Mouse (Mus musculus) thymus, adult 18-20 months (tissue): ENCODE measurements around the gene Tmem88.
A peak's percentile ranks its signal among the peaks of the same experiment; 100 is the strongest.

ENCODE experiments used
- DNase-seq, 2 experiments: peaks; one replicate each; pipeline ENCODE4 v3.0.0; 2022; ENCODE audit warnings: mixed read lengths in 2 of 2

Tmem88 gene

DNA sequence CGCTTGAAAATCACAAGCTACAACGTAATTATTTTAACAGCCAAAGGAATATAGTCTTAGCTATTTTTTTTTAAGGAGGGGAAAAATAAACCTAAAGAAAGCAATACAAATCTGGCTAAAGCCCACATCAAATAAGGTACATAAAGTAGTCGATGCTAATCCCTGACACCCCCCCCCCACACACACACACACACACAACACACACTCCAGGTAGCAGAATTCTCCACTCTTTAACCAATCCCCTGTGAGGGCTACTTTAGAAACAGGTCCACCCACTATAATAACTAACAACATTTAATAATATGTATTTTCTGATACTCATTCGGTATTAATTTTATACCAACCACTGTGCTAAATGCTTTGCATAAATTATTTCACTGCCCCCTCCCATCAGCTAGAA, 18.5 kb upstream of the Tmem88 start:
- DNase-seq = no peak

DNA sequence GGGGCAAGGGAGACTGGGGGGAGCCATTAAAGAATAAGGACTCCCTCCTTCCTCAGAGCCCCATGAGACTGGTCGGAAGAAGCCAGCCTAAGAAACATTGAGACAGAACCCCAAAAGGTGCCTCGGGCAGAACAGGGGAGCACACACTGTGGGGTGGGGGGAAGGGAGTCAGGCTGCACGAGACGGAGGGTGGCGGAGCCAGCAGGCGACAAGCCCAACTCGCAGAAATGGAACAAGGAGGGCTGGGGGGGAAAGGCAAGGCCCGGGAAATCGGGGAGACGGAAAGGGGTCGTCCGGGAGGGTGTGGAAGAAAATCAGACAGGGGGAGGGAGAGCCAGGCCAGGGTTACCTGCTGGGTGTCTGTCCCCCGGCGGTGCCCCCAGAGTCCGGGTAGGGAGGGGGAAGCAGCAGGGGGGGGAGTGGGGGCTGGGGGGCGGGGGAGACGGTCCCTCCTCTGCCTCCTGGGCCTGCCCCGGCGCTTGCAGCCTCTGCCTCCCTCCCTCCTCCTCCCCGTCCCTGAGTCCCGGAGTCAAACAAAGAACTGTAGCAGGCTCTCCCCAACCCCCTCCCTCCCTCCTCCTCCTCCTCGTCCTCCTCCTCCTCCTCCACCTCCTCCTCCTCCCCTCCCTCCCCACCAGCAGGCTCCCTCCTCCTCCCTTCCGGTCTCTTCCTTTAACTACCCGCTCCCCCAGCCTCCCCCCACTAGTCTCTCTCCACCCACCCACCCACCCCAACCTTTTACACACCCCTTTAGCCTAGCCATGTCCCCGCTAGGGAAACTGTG, 17.8 kb upstream of the Tmem88 start:
- peak; percentile 57 to 74 for DNase-seq

DNA sequence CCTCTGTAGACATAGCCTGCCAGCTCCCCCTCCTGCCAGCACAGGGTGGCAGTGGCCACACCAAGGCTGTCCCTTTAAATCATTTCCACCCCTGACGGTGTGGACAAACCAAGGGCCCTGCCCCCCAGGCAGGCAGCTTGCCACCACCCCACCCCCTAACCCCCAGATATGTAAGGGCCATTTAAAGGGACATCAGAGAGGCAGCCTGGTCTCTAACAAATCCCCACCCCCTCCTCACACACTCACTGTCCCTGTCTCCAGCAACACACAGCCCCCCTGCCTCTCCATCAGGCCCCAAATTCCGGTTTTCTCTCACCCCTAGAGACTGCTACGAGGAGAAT, 17.3 kb upstream of the Tmem88 start:
- no peak for DNase-seq

DNA sequence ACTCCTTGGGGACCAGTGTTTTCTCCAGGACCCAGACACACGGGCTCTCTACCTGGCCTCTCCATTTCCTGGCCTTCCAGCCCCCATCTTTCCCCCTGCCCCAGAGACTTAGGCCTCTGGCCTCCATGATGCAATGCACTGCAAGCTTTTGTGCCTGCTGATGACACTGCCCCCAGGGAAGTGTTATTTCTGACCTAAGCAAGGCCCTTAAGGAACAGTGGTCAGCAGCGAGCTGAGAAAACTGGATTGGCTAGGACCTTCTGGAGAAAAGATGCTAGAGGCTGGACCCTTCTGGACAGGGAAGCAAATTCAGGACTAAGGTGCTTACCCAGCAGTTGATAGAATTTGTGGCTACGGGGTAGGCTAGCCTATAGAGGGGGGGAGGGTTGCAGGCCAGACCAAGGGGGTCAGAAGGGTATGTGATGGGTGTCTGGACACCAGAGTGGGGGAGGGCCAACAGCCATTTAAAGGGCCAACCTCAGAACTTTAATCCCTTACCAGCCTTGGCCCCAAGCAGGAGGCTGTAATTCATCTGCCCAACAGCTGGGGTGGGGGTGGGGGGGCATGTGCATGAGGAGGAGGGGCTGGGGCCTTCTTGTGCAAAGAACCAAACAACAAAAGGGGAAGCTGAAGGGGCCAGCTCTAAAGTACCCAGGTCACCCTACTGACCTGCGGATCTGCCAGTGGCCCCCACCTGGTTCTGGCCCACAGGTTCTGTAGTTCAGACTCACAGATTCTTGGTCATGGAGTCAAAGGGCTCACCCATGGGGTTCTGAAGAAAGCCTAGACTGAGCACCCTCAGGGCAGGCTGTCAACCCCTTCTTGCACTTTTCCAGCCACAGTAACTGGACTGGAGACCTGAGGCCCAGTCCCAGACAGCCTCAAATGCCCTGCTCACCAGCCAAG, 16.6 kb upstream of the Tmem88 start:
- DNase-seq = peak in 1 of 2 experiments; percentile 48

DNA sequence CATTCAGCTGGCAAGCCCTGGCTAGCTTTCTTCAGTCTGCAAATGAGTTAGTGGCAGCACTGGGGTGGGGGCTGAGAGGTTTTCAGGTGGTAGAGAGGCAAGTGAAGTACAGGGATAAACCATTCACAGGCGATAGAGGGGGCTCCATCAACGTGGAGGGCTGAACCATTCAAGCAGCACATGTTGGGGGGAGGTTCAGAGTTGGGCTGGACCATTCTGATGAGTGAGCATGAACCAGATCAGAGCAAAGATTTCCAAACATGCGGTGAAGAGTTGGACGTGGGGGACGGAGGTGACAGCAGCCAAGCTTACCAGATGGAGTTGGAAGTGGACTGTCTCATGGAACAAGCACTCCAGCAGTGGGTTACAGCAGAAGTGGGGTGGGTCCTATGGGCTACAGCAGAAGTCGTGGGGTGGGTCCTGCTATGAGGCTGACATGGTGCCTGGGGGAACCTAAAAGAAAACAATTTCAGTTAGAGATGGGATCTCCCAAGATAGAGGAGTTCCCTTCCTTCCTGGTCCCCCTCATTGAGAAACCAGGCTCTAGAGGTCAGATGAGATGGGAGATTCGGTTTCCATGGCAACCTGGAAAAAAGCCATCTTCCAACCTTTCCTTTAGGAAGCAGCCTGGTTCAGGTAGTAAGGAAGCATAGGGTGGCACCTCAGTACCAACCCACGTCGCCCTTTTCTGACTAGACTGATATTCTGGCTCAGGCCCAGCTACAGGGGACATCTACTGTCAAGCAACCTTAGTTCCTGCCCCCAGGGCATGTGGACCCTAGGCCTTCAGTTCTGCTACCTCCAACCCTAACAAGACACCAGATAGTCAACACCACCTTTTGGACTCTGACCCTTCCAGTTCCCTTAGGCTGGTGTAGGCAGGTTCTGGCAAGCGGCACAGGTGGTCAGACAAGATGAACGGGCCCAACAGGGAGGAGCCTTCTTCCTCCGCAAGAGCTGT, 15.5 kb upstream of the Tmem88 start, which contains the start of gene Kdm6b:
TSS of gene Kdm6b (minus strand) at position 455 of the 961 bp plus-strand sequence.
- peak in 1 of 2 experiments; percentile 65 for DNase-seq

DNA sequence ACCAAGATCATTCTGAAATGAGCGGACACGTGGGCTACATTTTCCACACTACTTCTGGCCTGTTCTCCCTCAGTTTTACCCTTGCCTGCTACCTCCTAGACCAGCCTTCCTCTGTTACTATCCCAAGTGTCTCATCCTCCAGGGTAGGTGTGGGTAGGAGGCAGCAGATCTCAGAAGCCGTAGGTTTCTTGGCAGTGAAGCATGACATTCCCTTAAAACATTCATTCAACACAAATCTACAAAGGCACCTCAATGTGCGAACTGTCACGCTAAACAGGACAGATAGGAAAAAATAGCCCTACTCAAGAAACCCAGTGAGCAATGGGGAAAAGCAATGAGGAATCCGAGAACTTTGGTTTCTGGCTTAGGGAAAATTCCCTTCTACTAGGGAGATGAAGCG, 14.5 kb upstream of the Tmem88 start:
- no peak for DNase-seq

DNA sequence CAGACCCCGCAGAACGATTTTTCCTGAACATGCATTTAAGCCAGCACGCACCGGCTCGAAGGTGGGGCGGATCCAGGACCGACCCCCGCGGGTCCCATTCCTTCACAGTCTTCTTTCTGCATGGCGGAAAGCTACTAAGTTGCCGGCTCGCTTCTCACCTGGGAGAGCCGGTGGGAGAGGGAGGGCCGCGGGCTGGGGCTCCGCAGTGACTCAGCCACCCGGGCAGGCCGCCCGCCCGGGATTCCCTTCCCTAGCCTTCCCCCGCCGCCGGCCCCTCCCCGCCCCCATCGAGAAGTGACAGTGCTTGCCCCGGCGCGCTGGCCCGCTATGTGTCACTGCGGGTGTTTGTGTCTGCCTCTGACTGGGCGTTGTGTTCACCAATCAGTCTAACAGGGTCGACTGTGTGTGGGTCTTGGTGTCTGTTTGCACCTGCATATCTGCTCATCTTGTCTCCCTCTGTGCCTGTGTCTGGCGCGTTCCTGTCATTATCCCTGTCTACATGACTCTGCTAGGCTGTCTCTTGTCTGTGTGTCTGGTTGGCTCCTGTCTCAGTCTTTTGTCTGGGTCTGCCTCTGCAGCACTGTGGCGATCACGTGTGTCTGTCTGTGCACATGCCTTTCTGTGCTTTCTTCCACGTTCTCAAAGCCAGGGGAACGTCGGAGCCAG, 13.6 kb upstream of the Tmem88 start:
- DNase-seq = peak in 1 of 2 experiments; percentile 62

DNA sequence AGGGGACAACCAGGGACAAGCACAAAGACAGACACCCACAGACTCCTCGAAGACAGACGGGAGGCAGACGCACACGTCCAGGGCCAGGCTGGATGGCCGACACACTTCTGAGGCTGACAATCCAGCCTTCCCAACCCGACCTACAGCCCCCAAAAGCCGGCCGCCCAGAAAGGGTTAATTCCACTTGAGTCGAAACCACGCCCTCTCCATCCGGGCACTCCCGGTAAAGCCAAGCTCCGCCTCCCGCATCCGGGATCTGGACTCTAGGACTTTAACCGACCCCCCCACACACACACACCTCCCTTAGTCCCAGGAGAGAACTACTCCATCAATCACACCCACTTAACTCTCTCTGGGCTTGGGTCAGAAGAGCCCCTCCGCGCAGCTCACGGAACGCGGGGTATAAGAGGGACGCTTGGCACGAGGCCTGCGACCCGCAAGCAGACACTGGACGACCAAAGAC, 13.1 kb upstream of the Tmem88 start:
- peak; percentile 81 to 88 for DNase-seq

DNA sequence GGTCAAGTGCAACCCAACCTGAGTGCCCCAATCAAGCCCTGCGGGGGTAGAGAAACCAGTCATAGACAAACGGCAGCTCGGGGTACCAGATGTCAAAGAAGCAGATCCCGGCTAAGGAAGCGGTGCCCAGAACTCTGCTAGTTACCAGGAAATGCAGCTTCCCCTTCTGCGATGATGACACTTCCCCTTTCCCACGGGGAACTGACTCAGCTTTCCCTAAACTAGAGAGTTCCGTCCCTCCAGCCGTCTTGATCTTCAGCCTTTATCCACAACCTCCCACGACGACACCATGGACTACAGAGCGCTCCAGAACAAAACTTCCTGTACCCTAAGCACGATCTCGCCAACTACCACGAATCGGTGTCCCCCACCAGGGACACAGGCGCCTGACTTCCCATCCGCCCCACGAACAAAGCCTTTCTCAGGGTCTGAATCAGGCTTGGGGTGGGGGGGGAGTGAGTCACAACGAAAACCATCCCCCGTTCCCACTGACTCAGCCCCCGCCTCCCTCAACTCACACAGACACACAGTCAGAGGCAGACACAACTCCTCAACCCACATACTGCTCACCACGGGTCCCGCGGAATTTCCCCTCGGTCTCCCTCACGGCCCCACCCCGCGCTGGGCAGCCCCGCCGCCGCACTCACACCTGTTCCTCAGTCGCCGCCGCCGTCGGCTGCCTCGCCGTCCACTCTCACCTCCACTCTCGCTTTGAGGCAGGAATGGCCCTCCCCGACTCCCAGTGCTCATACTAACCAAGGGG, 12.5 kb upstream of the Tmem88 start:
- DNase-seq = peak in 1 of 2 experiments; percentile 79

DNA sequence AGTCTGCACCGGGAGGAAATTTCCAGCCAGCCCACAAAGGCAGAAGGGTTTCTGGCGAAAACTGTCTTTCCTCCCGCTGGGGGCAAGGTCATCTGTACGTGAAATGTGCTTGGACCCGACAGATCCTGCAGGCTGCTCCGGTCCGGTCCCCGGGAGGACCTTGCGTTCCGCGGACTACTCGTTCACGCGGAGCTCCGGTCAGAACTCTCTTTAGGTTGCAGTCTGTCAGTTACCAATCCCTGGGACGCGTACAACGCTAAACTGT, 11.9 kb upstream of the Tmem88 start:
- DNase-seq = no peak

DNA sequence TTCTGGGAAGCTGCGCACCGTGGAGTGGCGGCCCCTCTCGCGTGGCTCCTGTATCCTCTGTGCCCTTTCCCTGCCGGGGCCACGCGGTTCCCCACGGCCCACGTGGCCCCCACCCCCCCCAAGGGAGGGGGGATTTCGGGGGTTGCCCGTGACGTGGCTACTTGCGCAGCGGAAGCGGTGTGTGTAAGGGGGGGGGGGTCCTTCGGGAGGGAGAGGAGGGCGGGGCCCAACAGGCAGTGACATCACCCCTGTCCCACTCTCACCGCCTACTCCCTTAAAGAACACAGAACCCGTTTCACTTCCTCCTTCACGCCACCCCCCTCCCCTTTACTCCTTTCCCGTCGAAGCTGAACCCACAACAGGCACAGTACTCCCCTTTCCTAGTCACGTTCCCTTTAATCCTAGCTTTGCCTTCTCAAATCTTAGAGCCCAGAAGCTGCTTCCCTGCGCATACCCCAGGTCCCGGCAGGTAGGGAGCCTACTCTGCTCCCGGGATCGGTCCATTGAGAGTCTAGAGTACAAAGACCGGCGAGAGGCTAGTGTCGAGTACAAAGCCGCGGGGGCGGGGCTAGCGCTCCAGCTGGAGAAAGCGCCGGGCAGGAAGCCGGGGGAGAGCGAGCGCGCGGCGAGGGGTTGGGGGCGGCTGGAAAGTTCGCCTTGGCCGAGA, 11.5 kb upstream of the Tmem88 start:
- peak; percentile 87 to 90 for DNase-seq

DNA sequence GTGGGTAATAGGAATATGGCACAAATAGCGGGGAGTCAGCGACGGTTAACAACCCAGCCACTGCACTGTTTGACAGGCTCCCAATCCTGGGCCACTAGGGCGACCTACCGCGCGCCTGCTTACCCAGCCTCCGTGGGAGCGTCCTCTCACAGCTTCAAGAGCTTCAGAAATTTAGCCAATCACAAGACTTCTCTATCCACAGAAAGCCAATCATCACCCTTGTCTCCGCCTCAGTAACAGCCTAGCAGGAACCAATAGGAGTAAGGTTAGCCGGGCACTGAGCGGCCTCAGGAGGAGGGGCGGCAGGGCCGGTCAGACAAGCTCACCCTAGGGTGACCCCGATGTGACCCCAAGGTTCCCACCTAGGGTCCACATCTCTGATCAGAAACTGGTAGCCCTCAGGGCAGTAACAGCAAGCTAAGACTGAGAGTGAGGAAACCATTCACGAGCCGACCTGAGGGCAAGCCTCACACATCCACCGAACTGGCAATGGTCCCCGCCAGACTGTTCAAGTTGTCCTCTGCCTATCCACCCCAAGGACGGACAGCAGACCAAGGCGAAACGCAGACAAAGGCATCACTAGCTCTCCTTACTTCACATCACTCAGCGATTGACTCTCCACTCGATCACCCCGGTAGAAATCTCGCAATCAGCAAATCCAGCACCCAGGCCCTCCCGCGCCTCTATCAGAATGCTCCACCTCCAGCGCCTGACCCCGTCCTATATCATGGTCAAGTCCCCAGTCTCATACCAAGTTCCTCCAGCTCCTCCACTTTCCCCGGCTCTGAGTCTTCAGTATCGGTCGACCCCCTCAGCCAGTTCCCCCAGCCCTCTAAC, 10.7 kb upstream of the Tmem88 start:
- DNase-seq = peak; percentile 66 to 81

DNA sequence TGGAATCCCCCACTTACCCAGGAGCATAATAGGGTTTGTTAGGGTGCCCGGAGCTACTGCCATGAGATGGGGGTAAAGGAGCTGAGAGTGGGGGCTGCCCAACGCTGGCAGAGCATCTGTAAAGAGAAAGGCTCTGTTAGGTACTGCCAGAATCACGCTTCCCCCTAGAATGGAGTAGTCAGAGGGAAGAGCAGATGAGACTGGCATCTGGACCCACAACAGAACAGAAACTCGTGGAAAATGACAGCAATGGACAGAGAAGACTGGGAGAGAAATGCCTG, 9.6 kb upstream of the Tmem88 start:
- peak in 1 of 2 experiments; percentile 7 for DNase-seq

DNA sequence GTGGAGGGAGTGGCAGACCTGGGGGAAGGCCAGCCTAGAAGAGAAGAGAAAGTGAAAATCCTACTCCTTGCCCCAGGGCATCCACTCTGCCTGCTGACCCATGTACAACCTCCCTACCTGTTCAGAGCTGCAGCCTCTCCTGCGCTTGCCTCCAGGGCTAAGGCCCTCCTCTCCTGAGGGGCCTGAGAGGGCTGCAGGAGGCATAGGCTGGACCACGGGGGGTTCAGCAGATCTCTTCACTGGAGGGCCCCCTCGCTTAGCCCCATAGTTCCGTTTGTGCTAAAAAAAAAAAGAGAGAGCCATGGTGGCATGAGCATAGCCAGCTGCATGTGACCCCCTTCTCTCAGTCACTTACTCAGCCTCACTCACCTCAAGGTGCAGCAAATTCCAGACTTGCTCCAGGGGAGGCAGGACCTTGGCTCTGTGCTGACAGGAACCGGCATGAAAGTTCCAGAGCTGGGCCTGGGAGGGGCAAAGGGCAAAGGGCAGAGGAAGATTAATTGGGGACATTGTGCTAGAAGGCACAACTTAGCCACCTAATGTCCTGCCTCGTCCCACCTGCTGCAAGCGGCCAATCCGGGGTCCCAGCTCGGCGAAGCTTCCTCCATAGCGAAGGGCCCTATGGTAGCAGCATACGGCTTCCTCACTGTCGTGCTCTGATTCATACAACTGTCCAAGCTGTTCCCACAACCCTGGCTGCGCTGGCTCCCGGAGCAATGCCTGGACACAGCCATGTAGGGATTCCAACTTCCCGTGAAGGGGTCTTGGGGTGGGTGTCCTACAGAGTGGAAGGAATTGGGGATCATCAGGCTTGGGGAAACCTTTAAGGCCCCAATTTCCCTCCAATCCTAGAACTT, 9.1 kb upstream of the Tmem88 start:
- DNase-seq = peak in 1 of 2 experiments; percentile 10

DNA sequence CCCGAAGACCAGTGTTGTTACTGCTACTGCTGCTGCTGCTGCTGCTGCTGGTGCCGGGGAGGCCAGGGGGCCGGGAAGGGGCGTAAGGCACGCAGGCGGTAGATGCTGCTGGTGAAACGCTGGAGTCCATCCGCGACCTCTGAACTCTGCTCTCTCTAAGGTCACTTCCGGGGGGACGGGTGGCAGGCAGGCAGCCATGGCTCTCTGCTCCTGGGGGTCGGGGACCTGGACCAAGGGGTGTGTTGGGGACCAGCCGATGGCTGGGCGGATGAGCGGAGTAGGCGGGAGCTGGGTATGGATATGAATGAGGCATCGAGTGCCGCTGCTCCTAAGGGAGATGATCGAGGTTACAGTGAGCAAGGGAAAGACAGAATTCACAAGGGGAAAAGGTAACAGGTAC, 8.2 kb upstream of the Tmem88 start:
- peak in 1 of 2 experiments; percentile 15 for DNase-seq

DNA sequence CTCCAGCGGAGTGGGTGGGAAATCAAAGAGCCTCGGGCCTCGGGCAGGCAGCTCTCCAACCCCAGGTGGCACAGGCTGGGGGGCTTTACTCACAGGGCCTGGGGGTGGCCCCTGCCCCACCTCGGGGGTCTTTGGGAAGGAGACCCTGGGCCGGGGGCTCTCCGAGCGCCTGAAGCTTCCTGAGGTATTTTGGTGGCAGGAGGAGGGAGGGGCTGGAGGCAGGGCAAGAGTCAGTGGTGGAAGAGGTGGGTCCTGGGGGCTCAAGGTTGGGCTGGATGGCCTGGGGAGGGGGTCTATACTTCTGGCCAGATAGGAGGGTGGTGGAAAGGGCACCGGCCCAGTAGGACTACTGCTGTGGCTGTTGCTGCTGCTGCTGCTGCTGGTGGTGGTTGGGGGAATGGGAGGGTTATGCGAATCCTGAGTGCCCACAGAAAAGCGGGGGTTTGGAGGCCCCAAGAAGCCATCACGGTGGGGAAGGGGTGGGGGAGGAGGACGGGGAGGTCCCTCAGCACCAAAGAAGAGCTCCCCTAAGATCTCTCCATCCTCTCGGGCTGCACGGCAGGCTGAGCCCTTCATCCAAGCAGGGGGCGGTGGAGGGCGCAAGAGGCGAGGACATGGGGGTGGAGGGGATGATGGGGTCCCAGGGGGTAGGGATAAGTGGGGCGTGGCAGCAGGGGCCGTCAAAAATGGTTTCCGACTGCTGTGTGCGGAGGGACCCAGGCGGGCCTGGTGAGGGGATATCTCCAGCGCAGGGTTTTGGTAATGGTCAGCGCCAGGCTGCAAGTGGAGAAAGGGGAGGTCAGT, 7.6 kb upstream of the Tmem88 start:
- peak in 1 of 2 experiments; percentile 9 for DNase-seq

DNA sequence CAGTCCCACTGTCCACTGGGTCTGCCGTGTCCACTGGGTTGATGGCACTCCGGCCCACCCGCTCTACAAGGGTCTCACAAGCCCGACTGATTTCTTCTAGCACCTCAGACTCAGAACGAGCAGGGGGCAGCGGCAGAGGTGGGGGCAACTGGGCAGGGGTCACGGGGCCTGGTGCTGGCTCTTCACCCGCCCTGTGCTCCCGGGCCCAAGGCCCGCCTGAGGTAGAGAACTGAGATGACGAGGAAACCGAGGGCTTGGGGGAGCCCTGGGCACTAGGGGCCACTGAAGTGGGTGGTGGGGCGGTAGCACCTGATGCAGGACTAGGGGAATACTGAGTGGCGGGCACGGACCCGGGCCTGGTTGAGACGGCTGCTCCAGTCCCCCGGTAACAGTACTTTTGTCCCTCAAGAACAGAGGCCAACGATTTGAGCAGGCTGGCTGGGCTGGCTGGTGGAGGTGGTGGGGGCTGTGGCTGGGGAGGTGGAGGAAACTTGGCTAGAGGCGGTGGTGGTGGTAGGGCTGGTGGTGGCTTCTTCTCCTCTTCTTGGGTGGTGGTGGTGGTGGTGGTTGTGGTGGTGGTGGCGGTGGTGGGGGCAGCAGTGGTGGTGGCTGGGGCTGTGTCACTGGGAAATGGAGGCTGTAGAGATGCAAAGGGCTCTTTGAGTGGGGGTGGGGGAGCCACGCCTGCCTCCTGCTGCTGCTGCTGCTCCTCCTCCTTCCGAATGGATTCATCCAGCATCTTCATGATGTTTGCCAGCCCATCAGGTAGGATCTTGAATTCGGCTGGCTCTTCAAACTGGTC, 6.8 kb upstream of the Tmem88 start:
- DNase-seq = peak in 1 of 2 experiments; percentile 9
